In genomic region chr2:159134042-159134441, GRCm38 (mm10) we compare ENCODE assay signal across 23 mouse cellular contexts.
A peak's percentile ranks its signal among the peaks of the same experiment; 100 is the strongest.
DNase-seq lines count a peak whose midpoint lies in the region; ATAC-seq and TF ChIP-seq lines count a peak whose summit lies in the region.
"Had no signal": no experiment of that assay in that cellular context is flagged by ENCODE, and none has a peak within 500 bp of the region (broad histone marks: within the 10 kb centered on the region; RNA-seq: fewer than 3 reads in every experiment).

No protein-coding gene starts in this region.

- DNase-seq in heart, adult 11 months, result peak; percentile 83
- DNase-seq in kidney, postnatal 0 days (ENCODE audit: low spot score), result peak; percentile 5
- DNase-seq in CD4-positive helper T cell, adult 2 months (ENCODE audit: low read depth, low spot score), result peak; percentile 67
- DNase-seq in brain, adult 2 months (ENCODE audit: low read depth, low spot score), result peak; percentile 10
- no peak for DNase-seq in layer of hippocampus, adult 2 months (ENCODE audit: low spot score in 2 of 2)
- DNase-seq in urinary bladder, adult 2 months (ENCODE audit: low spot score), result no peak
- DNase-seq: adrenal gland, adult 8-10 months; cerebellum, adult 18-20 months; cerebellum, postnatal 14 days; embryo, embryonic 11 days; kidney, adult 2 months; kidney, postnatal 25 days; left cerebral cortex, postnatal 4 days; right cerebral cortex, postnatal 14 days had no signal

- 52% methylated on average over 6 of the region's 6 CpGs for WGBS in heart, embryonic 12.5 days
- WGBS in kidney, postnatal 0 days, result 78% methylated on average over 6 of the region's 6 CpGs
- WGBS in kidney, embryonic 15.5 days, result 65% methylated on average over 6 of the region's 6 CpGs

- no peak overlapping the region for H3K9ac ChIP-seq in heart, embryonic 12.5 days
- no peak overlapping the region for H3K9ac ChIP-seq in kidney, postnatal 0 days (ENCODE audit: low read depth, low read length)
- no peak overlapping the region for H3K9ac ChIP-seq in kidney, embryonic 15.5 days
- H3K9ac ChIP-seq: embryonic facial prominence, embryonic 15.5 days; hindbrain, embryonic 13.5 days; limb, embryonic 15.5 days; liver, embryonic 14.5 days; midbrain, embryonic 13.5 days had no signal

- no peak overlapping the region for H3K27ac ChIP-seq in heart, embryonic 12.5 days (ENCODE audit: poor library complexity, severe bottlenecking)
- no peak overlapping the region for H3K27ac ChIP-seq in kidney, postnatal 0 days
- no peak overlapping the region for H3K27ac ChIP-seq in kidney, embryonic 15.5 days
- no peak overlapping the region for H3K27ac ChIP-seq in layer of hippocampus, adult 2 months
- H3K27ac ChIP-seq: embryonic facial prominence, embryonic 15.5 days; hindbrain, embryonic 13.5 days; limb, embryonic 15.5 days; liver, embryonic 14.5 days; midbrain, embryonic 13.5 days; stomach, postnatal 0 days had no signal

- no peak for TF ChIP-seq CTCF in kidney, postnatal 0 days (IDR thresholded peaks at IDR 0.05; ENCODE audit: low read depth)
- no peak for TF ChIP-seq CTCF in layer of hippocampus, adult 2 months (conservative IDR thresholded peaks at IDR 0.05)

- H3K4me2 ChIP-seq in heart, embryonic 12.5 days, result no peak overlapping the region
- H3K4me2 ChIP-seq in kidney, postnatal 0 days (ENCODE audit: low read length), result no peak overlapping the region
- H3K4me2 ChIP-seq in kidney, embryonic 15.5 days, result no peak overlapping the region
- H3K4me2 ChIP-seq: embryonic facial prominence, embryonic 15.5 days; hindbrain, embryonic 13.5 days; limb, embryonic 15.5 days; midbrain, embryonic 13.5 days had no signal

- no peaks in the 10 kb centered on the region; the same call in 1 of the 2 replicates for H3K9me3 ChIP-seq in heart, embryonic 12.5 days (replicated peaks)
- no peaks in the 10 kb centered on the region for H3K9me3 ChIP-seq in kidney, postnatal 0 days (replicated peaks; ENCODE audit: low read length)
- no peaks in the 10 kb centered on the region for H3K9me3 ChIP-seq in kidney, embryonic 15.5 days (replicated peaks)
- H3K9me3 ChIP-seq: limb, embryonic 15.5 days had no signal

- no peaks in the 10 kb centered on the region for H3K4me1 ChIP-seq in heart, embryonic 12.5 days (replicated peaks)
- H3K4me1 ChIP-seq in kidney, postnatal 0 days (replicated peaks; ENCODE audit: insufficient read depth, low read length), result no peaks in the 10 kb centered on the region
- no peaks in the 10 kb centered on the region for H3K4me1 ChIP-seq in kidney, embryonic 15.5 days
- H3K4me1 ChIP-seq: embryonic facial prominence, embryonic 15.5 days; hindbrain, embryonic 13.5 days; limb, embryonic 15.5 days; midbrain, embryonic 13.5 days had no signal

- H3K36me3 ChIP-seq in heart, embryonic 12.5 days, result no peaks in the 10 kb centered on the region
- no peaks in the 10 kb centered on the region for H3K36me3 ChIP-seq in kidney, postnatal 0 days (ENCODE audit: insufficient read depth, low read length)
- H3K36me3 ChIP-seq in kidney, embryonic 15.5 days, result no peaks in the 10 kb centered on the region
- H3K36me3 ChIP-seq: embryonic facial prominence, embryonic 15.5 days; hindbrain, embryonic 13.5 days; limb, embryonic 15.5 days; midbrain, embryonic 13.5 days had no signal

- no peak for ATAC-seq in heart, embryonic 12.5 days (ENCODE audit: insufficient number of reproducible peaks, low FRiP score)
- ATAC-seq in kidney, postnatal 0 days (replicated peaks; ENCODE audit: low FRiP score, low read depth), result no peak
- ATAC-seq in kidney, embryonic 15.5 days (replicated peaks; ENCODE audit: low FRiP score), result no peak
- ATAC-seq: forebrain, embryonic 14.5 days; midbrain, embryonic 13.5 days had no signal

- H3K27me3 ChIP-seq in heart, embryonic 12.5 days (replicated peaks), result no peaks in the 10 kb centered on the region
- no peaks in the 10 kb centered on the region for H3K27me3 ChIP-seq in kidney, postnatal 0 days (ENCODE audit: insufficient read depth, low read length)
- no peaks in the 10 kb centered on the region for H3K27me3 ChIP-seq in kidney, embryonic 15.5 days
- H3K27me3 ChIP-seq: embryonic facial prominence, embryonic 15.5 days; hindbrain, embryonic 13.5 days; limb, embryonic 15.5 days; midbrain, embryonic 13.5 days had no signal

- no peak overlapping the region for H3K4me3 ChIP-seq in heart, embryonic 12.5 days
- no peak overlapping the region for H3K4me3 ChIP-seq in kidney, postnatal 0 days (replicated peaks; ENCODE audit: low read depth, low read length)
- H3K4me3 ChIP-seq in kidney, embryonic 15.5 days (replicated peaks), result no peak overlapping the region
- H3K4me3 ChIP-seq in layer of hippocampus, adult 2 months, result no peak overlapping the region
- H3K4me3 ChIP-seq: embryonic facial prominence, embryonic 15.5 days; hindbrain, embryonic 13.5 days; limb, embryonic 15.5 days; midbrain, embryonic 13.5 days had no signal

Comparison
In these comparisons a context has a peak if more than half of its experiments do, and no peak if none do; other contexts are left out.
1. DNase-seq: peak in heart, adult 11 months (single experiment), kidney, postnatal 0 days (single experiment), CD4-positive helper T cell, adult 2 months (single experiment) and brain, adult 2 months (single experiment); none in layer of hippocampus, adult 2 months (0 of 2) and urinary bladder, adult 2 months (single experiment).